Mouse (Mus musculus) hindbrain, embryonic 12.5 days (tissue): ENCODE measurements around the gene Adarb1. TPM values are rescaled to one million over a fixed set of nuclear protein-coding genes. Genes with fewer than 3 reads are reported as not detected.

Experiments
- ATAC-seq: fragments of 200-750 bp; cut with Nextera tagmentation; 2 replicates; pipeline ENCODE4 v1.8.0; 2017; ENCODE audit warnings: moderate TSS enrichment; ENCODE audit not compliant: low FRiP score
- H3K27ac ChIP-seq: fragments of 300-500 bp; sonication (generic); 2 replicates; pipeline ENCODE4 v1.5.1; 2016; ENCODE audit warnings: mild to moderate bottlenecking
- H3K27me3 ChIP-seq: fragments of 300-500 bp; sonication (generic); 2 replicates; pipeline ENCODE4 v1.6.1; 2016; ENCODE audit warnings: mild to moderate bottlenecking
- H3K36me3 ChIP-seq: fragments of 300-500 bp; sonication (generic); 2 replicates; pipeline ENCODE4 v1.6.1; 2016; ENCODE audit warnings: mild to moderate bottlenecking
- H3K4me1 ChIP-seq: fragments of 300-500 bp; sonication (generic); 2 replicates; pipeline ENCODE4 v1.6.1; 2016
- H3K4me2 ChIP-seq: fragments of 300-500 bp; sonication (generic); replicated peaks from 2 replicates; pipeline ENCODE4 v1.6.1; 2016; ENCODE audit warnings: mild to moderate bottlenecking
- H3K4me3 ChIP-seq: fragments of 300-500 bp; sonication (generic); 2 replicates; pipeline ENCODE4 v1.5.1; 2016; ENCODE audit warnings: mild to moderate bottlenecking
- H3K9ac ChIP-seq: fragments of 300-500 bp; sonication (generic); 2 replicates; pipeline ENCODE4 v1.6.1; 2016; ENCODE audit warnings: mild to moderate bottlenecking, moderate library complexity
- H3K9me3 ChIP-seq: fragments of 300-500 bp; sonication (generic); replicated peaks from 2 replicates; pipeline ENCODE4 v1.6.1; 2016; ENCODE audit warnings: mild to moderate bottlenecking
- WGBS: fragments of 180-500 bp; shearing (Covaris S2); methylation state at CpG from one replicate; pipeline ENCODE4 v1.1.7; 2016; 5-methylcytosine and 5-hydroxymethylcytosine counted together
- polyA plus RNA-seq: library from polyadenylated mRNA; unstranded; fragments of >200 nt; fragmentation: Nextera tagmentation; extraction: Ambion mirVana; gene quantifications from 2 replicates; pipeline ENCODE4 v1.2.1, GENCODE M21; 2016

Adarb1 gene
- polyA plus RNA-seq, 1 experiment from 2014 or later: 10.6 TPM

- no peak overlapping the region for H3K4me2 ChIP-seq
- H3K9me3 ChIP-seq: no peaks in the 10 kb centered on the region
- H3K27ac ChIP-seq: no peak overlapping the region
- no peak overlapping the region for H3K9ac ChIP-seq
- ATAC-seq: no peak
- 96% methylated on average over 7 of the region's 7 CpGs for WGBS
- no peaks in the 10 kb centered on the region for H3K27me3 ChIP-seq
- H3K4me3 ChIP-seq: no peak overlapping the region
- peaks cover 65% of the 10 kb centered on the region for H3K36me3 ChIP-seq
- peaks cover 7% of the 10 kb centered on the region; the same call in 1 of the 2 replicates for H3K4me1 ChIP-seq
Measured at GRCm38 (mm10) chr10:77269129-77269528, 148.9 kb downstream of the Adarb1 start.

GRCm38 (mm10) chr10:77267027-77267426 lies 151.0 kb downstream of the Adarb1 start:
- no peak for ATAC-seq
- Histone ChIP-seq H3K4me2 (no peak overlapping the region), H3K4me3 (no peak overlapping the region), H3K27ac (no peak overlapping the region), H3K9ac (no peak overlapping the region), H3K27me3 (no peaks in the 10 kb centered on the region), H3K36me3 (peaks cover 85% of the 10 kb centered on the region), H3K4me1 (no peaks in the 10 kb centered on the region), H3K9me3 (no peaks in the 10 kb centered on the region)
- 90% methylated on average over 14 of the region's 14 CpGs for WGBS

GRCm38 (mm10) chr10:77266281-77266680 lies 151.8 kb downstream of the Adarb1 start:
- H3K27me3 ChIP-seq: no peaks in the 10 kb centered on the region
- H3K9me3 ChIP-seq: no peaks in the 10 kb centered on the region
- H3K4me3 ChIP-seq: no peak overlapping the region
- no peak overlapping the region for H3K27ac ChIP-seq
- H3K9ac ChIP-seq: 0 out of 2 replicates have a peak overlapping the region, but pooled peaks have one; percentile 1
- H3K36me3 ChIP-seq: peaks cover 92% of the 10 kb centered on the region
- no peak overlapping the region for H3K4me2 ChIP-seq
- 71% methylated on average over 8 of the region's 8 CpGs for WGBS
- ATAC-seq: no peak
- no peaks in the 10 kb centered on the region for H3K4me1 ChIP-seq

- ATAC-seq: no peak
- WGBS: 81% methylated on average over 17 of the region's 17 CpGs
- Histone ChIP-seq H3K4me2 (peak overlapping the region; percentile 85), H3K9me3 (no peaks in the 10 kb centered on the region), H3K27me3 (no peaks in the 10 kb centered on the region), H3K36me3 (peaks cover 47% of the 10 kb centered on the region), H3K27ac (no peak overlapping the region), H3K4me1 (peaks cover 19% of the 10 kb centered on the region), H3K9ac (peak overlapping the region; percentile 27; the same call in 1 of the 2 replicates), H3K4me3 (peak overlapping the region; percentile 73)
Measured at GRCm38 (mm10) chr10:77260166-77260875, 157.7 kb downstream of the Adarb1 start.

- Histone ChIP-seq H3K9me3 (no peaks in the 10 kb centered on the region), H3K9ac (peak within 1 kb of the TSS; percentile 79), H3K27ac (peak within 1 kb of the TSS; percentile 87), H3K27me3 (no peaks in the 10 kb centered on the region; the same call in 1 of the 2 replicates), H3K4me1 (peaks cover 19% of the 10 kb centered on the region), H3K4me3 (peak within 1 kb of the TSS; percentile 73), H3K4me2 (peak within 1 kb of the TSS; percentile 85), H3K36me3 (peaks cover 34% of the 10 kb centered on the region)
- WGBS: under 1% methylated on average over 81 of the region's 81 CpGs
- ATAC-seq: peak; percentile 98
Measured at GRCm38 (mm10) chr10:77258704-77259621, 159.1 kb downstream of the Adarb1 start, which contains the start of gene Pofut2. TSS of gene Pofut2 (plus strand) at chr10:77259218.

- 68% methylated on average over 4 of the region's 4 CpGs for WGBS
- Histone ChIP-seq H3K4me3 (peak overlapping the region; percentile 73), H3K4me1 (peaks cover 19% of the 10 kb centered on the region), H3K36me3 (peaks cover 26% of the 10 kb centered on the region), H3K9me3 (no peaks in the 10 kb centered on the region), H3K27me3 (no peaks in the 10 kb centered on the region; the same call in 1 of the 2 replicates), H3K27ac (no peak overlapping the region), H3K9ac (peak overlapping the region; percentile 72), H3K4me2 (peak overlapping the region; percentile 85)
- ATAC-seq: no peak
Measured at GRCm38 (mm10) chr10:77258041-77258590, 160.0 kb downstream of the Adarb1 start.

GRCm38 (mm10) chr10:77255676-77256075 lies 162.4 kb downstream of the Adarb1 start:
- no peak for ATAC-seq
- WGBS: 65% methylated on average over 3 of the region's 3 CpGs
- no peak overlapping the region for H3K27ac ChIP-seq
- H3K9ac ChIP-seq: no peak overlapping the region
- no peak overlapping the region for H3K4me2 ChIP-seq
- H3K36me3 ChIP-seq: peaks cover 2% of the 10 kb centered on the region; the same call in 1 of the 2 replicates
- no peaks in the 10 kb centered on the region; the same call in 1 of the 2 replicates for H3K27me3 ChIP-seq
- peaks cover 33% of the 10 kb centered on the region for H3K4me1 ChIP-seq
- H3K4me3 ChIP-seq: no peak overlapping the region
- no peaks in the 10 kb centered on the region for H3K9me3 ChIP-seq

- no peak overlapping the region for H3K9ac ChIP-seq
- no peak overlapping the region for H3K27ac ChIP-seq
- no peaks in the 10 kb centered on the region; the same call in 1 of the 2 replicates for H3K27me3 ChIP-seq
- H3K9me3 ChIP-seq: no peaks in the 10 kb centered on the region
- no peaks in the 10 kb centered on the region for H3K36me3 ChIP-seq
- no peak overlapping the region for H3K4me3 ChIP-seq
- peaks cover 28% of the 10 kb centered on the region for H3K4me1 ChIP-seq
- 71% methylated on average over 3 of the region's 3 CpGs for WGBS
- ATAC-seq: no peak
- no peak overlapping the region for H3K4me2 ChIP-seq
Measured at GRCm38 (mm10) chr10:77255231-77255630, 162.8 kb downstream of the Adarb1 start.

GRCm38 (mm10) chr10:77252790-77253189 lies 165.3 kb downstream of the Adarb1 start:
- Histone ChIP-seq H3K4me1 (peaks cover 21% of the 10 kb centered on the region), H3K36me3 (no peaks in the 10 kb centered on the region), H3K9ac (no peak overlapping the region), H3K27ac (no peak overlapping the region), H3K4me3 (no peak overlapping the region), H3K4me2 (no peak overlapping the region), H3K27me3 (no peaks in the 10 kb centered on the region; the same call in 1 of the 2 replicates), H3K9me3 (no peaks in the 10 kb centered on the region)
- under 1% methylated on average over 4 of the region's 4 CpGs for WGBS
- ATAC-seq: peak; percentile 39

GRCm38 (mm10) chr10:77251784-77252539 lies 166.1 kb downstream of the Adarb1 start:
- Histone ChIP-seq H3K27ac (peak overlapping the region; percentile 7; the same call in 1 of the 2 replicates), H3K9ac (0 out of 2 replicates have a peak overlapping the region, but pooled peaks have one; percentile 19), H3K36me3 (no peaks in the 10 kb centered on the region), H3K4me1 (peaks cover 21% of the 10 kb centered on the region), H3K4me2 (no peak overlapping the region), H3K27me3 (no peaks in the 10 kb centered on the region; the same call in 1 of the 2 replicates), H3K4me3 (no peak overlapping the region), H3K9me3 (no peaks in the 10 kb centered on the region)
- WGBS: 73% methylated on average over 18 of the region's 18 CpGs
- ATAC-seq: peak; percentile 7; the same call in 1 of the 2 replicates

GRCm38 (mm10) chr10:77251223-77251783 lies 166.8 kb downstream of the Adarb1 start:
- H3K9ac ChIP-seq: 0 out of 2 replicates have a peak overlapping the region, but pooled peaks have one; percentile 19
- H3K27ac ChIP-seq: no peak overlapping the region
- peaks cover 21% of the 10 kb centered on the region for H3K4me1 ChIP-seq
- no peak for ATAC-seq
- H3K27me3 ChIP-seq: no peaks in the 10 kb centered on the region; the same call in 1 of the 2 replicates
- H3K4me2 ChIP-seq: no peak overlapping the region
- 59% methylated on average over 18 of the region's 18 CpGs for WGBS
- no peak overlapping the region for H3K4me3 ChIP-seq
- no peaks in the 10 kb centered on the region for H3K36me3 ChIP-seq
- no peaks in the 10 kb centered on the region for H3K9me3 ChIP-seq
